Mouse (Mus musculus) lung, postnatal 0 days (tissue): ENCODE data around the gene Efcab3.

Experiments used
- CTCF ChIP-seq: IDR thresholded peaks from 2 replicates; pipeline ENCODE4 v1.5.1; 2016; ENCODE audit warnings: antibody characterized with exemption, mild to moderate bottlenecking
- EP300 ChIP-seq: IDR thresholded peaks from 2 replicates; pipeline ENCODE4 v1.6.1; 2016; ENCODE audit warnings: antibody characterized with exemption, mild to moderate bottlenecking, control low read depth

DNA sequence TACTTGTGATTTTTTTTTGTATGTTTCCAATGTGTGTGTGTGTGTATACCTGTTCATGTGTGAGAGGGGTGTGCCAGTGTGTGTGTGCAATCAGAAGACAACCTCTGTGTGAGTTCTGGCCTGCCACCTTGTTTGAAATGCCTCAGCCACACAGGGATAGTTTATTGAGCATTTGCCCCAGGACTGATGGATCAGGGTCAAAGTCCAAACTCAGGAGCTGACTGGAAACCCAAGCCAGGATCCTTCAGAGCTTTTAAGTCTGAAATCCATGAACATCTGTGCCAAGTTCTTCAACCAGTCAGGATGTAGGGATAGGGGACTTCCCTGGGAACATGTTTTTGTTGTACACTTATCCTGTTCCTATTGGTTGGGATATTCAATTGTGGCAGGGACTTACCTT, 94.7 kb downstream of the Efcab3 start:
- TF ChIP-seq CTCF = no peak
- no peak for TF ChIP-seq EP300
